Mouse (Mus musculus) heart, embryonic 11.5 days (tissue): ENCODE results near the gene 1700069L16Rik. TPM values are rescaled to one million over a fixed set of nuclear protein-coding genes. Genes with fewer than 3 reads are reported as not detected.

ENCODE experiments used
- ATAC-seq: fragments of 200-750 bp; cut with Nextera tagmentation; replicated peaks from 2 replicates; pipeline ENCODE4 v1.8.0; 2017; ENCODE audit warnings: moderate library complexity; ENCODE audit not compliant: insufficient number of reproducible peaks, low FRiP score, low TSS enrichment
- H3K27ac ChIP-seq: fragments of 300-500 bp; sonication (generic); 2 replicates; pipeline ENCODE4 v1.5.1; 2014; ENCODE audit warnings: mild to moderate bottlenecking, low read depth, low read length
- H3K27me3 ChIP-seq: fragments of 300-500 bp; sonication (generic); 2 replicates; pipeline ENCODE4 v1.6.1; 2014; ENCODE audit warnings: mild to moderate bottlenecking, low read length, mixed read lengths; ENCODE audit not compliant: control insufficient read depth, insufficient read depth
- H3K36me3 ChIP-seq: fragments of 300-500 bp; sonication (generic); 2 replicates; pipeline ENCODE4 v1.6.1; 2014; ENCODE audit warnings: mild to moderate bottlenecking, low read length, moderate library complexity, mixed read lengths; ENCODE audit not compliant: control insufficient read depth, insufficient read depth
- H3K4me1 ChIP-seq: fragments of 300-500 bp; sonication (generic); 2 replicates; pipeline ENCODE4 v1.6.1; 2014; ENCODE audit warnings: low read length; ENCODE audit not compliant: control insufficient read depth, insufficient read depth
- H3K4me2 ChIP-seq: fragments of 300-500 bp; sonication (generic); 2 replicates; pipeline ENCODE4 v1.6.1; 2014; ENCODE audit warnings: mild to moderate bottlenecking, moderate library complexity
- H3K4me3 ChIP-seq: fragments of 300-500 bp; sonication (generic); 2 replicates; pipeline ENCODE4 v1.5.1; 2014; ENCODE audit warnings: low read depth, low read length
- H3K9ac ChIP-seq: fragments of 300-500 bp; sonication (generic); 2 replicates; pipeline ENCODE4 v1.6.1; 2014; ENCODE audit warnings: mild to moderate bottlenecking, low read depth, low read length, moderate library complexity
- H3K9me3 ChIP-seq: fragments of 300-500 bp; sonication (generic); replicated peaks from 2 replicates; pipeline ENCODE4 v1.6.1; 2016; ENCODE audit warnings: low read length; ENCODE audit not compliant: control insufficient read depth
- WGBS: fragments of 180-500 bp; shearing (Covaris S2); extraction: QIAGEN DNeasy Blood & Tissue Kit; methylation state at CpG from one replicate; pipeline ENCODE4 v1.1.7; 2014; ENCODE audit not compliant: insufficient replicate concordance; 5-methylcytosine and 5-hydroxymethylcytosine counted together
- polyA plus RNA-seq: library from polyadenylated mRNA; unstranded; fragments of >200 nt; fragmentation: Nextera tagmentation; extraction: Ambion mirVana; gene quantifications from 2 replicates; pipeline ENCODE4 v1.2.1, GENCODE M21; 2014

1700069L16Rik gene
- polyA plus RNA-seq, 1 experiment from 2014 or later, result not detected

- no peaks in the 10 kb centered on the region for H3K4me1 ChIP-seq
- WGBS, result 57% methylated on average over 21 of the region's 21 CpGs
- no peak overlapping the region for H3K27ac ChIP-seq
- ATAC-seq, result no peak
- no peak overlapping the region for H3K4me3 ChIP-seq
- no peaks in the 10 kb centered on the region for H3K9me3 ChIP-seq
- no peak overlapping the region for H3K4me2 ChIP-seq
- no peak overlapping the region for H3K9ac ChIP-seq
- H3K27me3 ChIP-seq, result no peaks in the 10 kb centered on the region
- no peaks in the 10 kb centered on the region for H3K36me3 ChIP-seq
Observed at GRCm38 (mm10) chr5:113703803-113704585, 20.6 kb downstream of the 1700069L16Rik start.

- no peak overlapping the region for H3K9ac ChIP-seq
- H3K4me1 ChIP-seq, result no peaks in the 10 kb centered on the region
- ATAC-seq, result no peak
- no peak overlapping the region for H3K27ac ChIP-seq
- no peaks in the 10 kb centered on the region; the same call in 1 of the 2 replicates for H3K27me3 ChIP-seq
- H3K36me3 ChIP-seq, result no peaks in the 10 kb centered on the region
- H3K9me3 ChIP-seq, result no peaks in the 10 kb centered on the region
- no peak overlapping the region for H3K4me3 ChIP-seq
- 67% methylated on average over 19 of the region's 19 CpGs for WGBS
- H3K4me2 ChIP-seq, result no peak overlapping the region
Observed at GRCm38 (mm10) chr5:113700388-113701023, 24.1 kb downstream of the 1700069L16Rik start.

GRCm38 (mm10) chr5:113694415-113694814 is 30.2 kb downstream of the 1700069L16Rik start:
- H3K27ac ChIP-seq, result no peak overlapping the region
- H3K9me3 ChIP-seq, result no peaks in the 10 kb centered on the region
- H3K4me3 ChIP-seq, result no peak overlapping the region
- no peaks in the 10 kb centered on the region for H3K36me3 ChIP-seq
- no peak overlapping the region for H3K4me2 ChIP-seq
- ATAC-seq, result no peak
- no peak overlapping the region for H3K9ac ChIP-seq
- 50% methylated on average over 5 of the region's 5 CpGs for WGBS
- peaks cover 5% of the 10 kb centered on the region for H3K27me3 ChIP-seq
- H3K4me1 ChIP-seq, result 0 out of 2 replicates have a peak, but pooled peaks cover 2% of the 10 kb centered on the region

GRCm38 (mm10) chr5:113694000-113694399 is 30.6 kb downstream of the 1700069L16Rik start:
- H3K9me3 ChIP-seq, result no peaks in the 10 kb centered on the region
- 48% methylated on average over 4 of the region's 4 CpGs for WGBS
- no peak overlapping the region for H3K4me2 ChIP-seq
- H3K4me3 ChIP-seq, result no peak overlapping the region
- peaks cover 5% of the 10 kb centered on the region for H3K27me3 ChIP-seq
- H3K36me3 ChIP-seq, result no peaks in the 10 kb centered on the region
- H3K9ac ChIP-seq, result no peak overlapping the region
- H3K4me1 ChIP-seq, result 0 out of 2 replicates have a peak, but pooled peaks cover 2% of the 10 kb centered on the region
- no peak for ATAC-seq
- no peak overlapping the region for H3K27ac ChIP-seq

- 0 out of 2 replicates have a peak, but pooled peaks cover 2% of the 10 kb centered on the region for H3K4me1 ChIP-seq
- H3K27me3 ChIP-seq, result peaks cover 5% of the 10 kb centered on the region
- H3K4me3 ChIP-seq, result no peak overlapping the region
- ATAC-seq, result no peak
- 75% methylated on average over 8 of the region's 8 CpGs for WGBS
- H3K9ac ChIP-seq, result no peak overlapping the region
- H3K9me3 ChIP-seq, result no peaks in the 10 kb centered on the region
- H3K27ac ChIP-seq, result no peak overlapping the region
- H3K4me2 ChIP-seq, result no peak overlapping the region
- no peaks in the 10 kb centered on the region for H3K36me3 ChIP-seq
Observed at GRCm38 (mm10) chr5:113693196-113693755, 31.3 kb downstream of the 1700069L16Rik start.

- ATAC-seq, result no peak
- Histone ChIP-seq H3K9ac (no peak overlapping the region), H3K4me1 (0 out of 2 replicates have a peak, but pooled peaks cover 2% of the 10 kb centered on the region), H3K27me3 (peaks cover 5% of the 10 kb centered on the region; the same call in 1 of the 2 replicates), H3K36me3 (no peaks in the 10 kb centered on the region), H3K27ac (no peak overlapping the region), H3K9me3 (no peaks in the 10 kb centered on the region), H3K4me3 (no peak overlapping the region), H3K4me2 (no peak overlapping the region)
- WGBS, result 87% methylated on average over 2 of the region's 2 CpGs
Observed at GRCm38 (mm10) chr5:113690866-113691265, 33.7 kb downstream of the 1700069L16Rik start.

- Histone ChIP-seq H3K36me3 (no peaks in the 10 kb centered on the region), H3K4me3 (no peak overlapping the region), H3K4me1 (0 out of 2 replicates have a peak, but pooled peaks cover 2% of the 10 kb centered on the region), H3K4me2 (no peak overlapping the region), H3K9ac (no peak overlapping the region), H3K9me3 (no peaks in the 10 kb centered on the region), H3K27me3 (peaks cover 2% of the 10 kb centered on the region; the same call in 1 of the 2 replicates), H3K27ac (no peak overlapping the region)
- 77% methylated on average over 15 of the region's 15 CpGs for WGBS
- no peak for ATAC-seq
Observed at GRCm38 (mm10) chr5:113690069-113690548, 34.5 kb downstream of the 1700069L16Rik start.

GRCm38 (mm10) chr5:113687514-113687913 is 37.1 kb downstream of the 1700069L16Rik start:
- no peaks in the 10 kb centered on the region for H3K27me3 ChIP-seq
- H3K4me3 ChIP-seq, result no peak overlapping the region
- H3K4me1 ChIP-seq, result no peaks in the 10 kb centered on the region
- H3K9me3 ChIP-seq, result no peaks in the 10 kb centered on the region
- no peak for ATAC-seq
- no peaks in the 10 kb centered on the region for H3K36me3 ChIP-seq
- no peak overlapping the region for H3K4me2 ChIP-seq
- H3K9ac ChIP-seq, result no peak overlapping the region
- WGBS, result 80% methylated on average over 5 of the region's 5 CpGs
- no peak overlapping the region for H3K27ac ChIP-seq
